Mouse (Mus musculus): ENCODE results near the gene Slc28a1.
"Not testable (repeated sequence)": the region's sequence is repeated elsewhere in the genome, so short reads cannot be mapped to it uniquely, and the experiment has no call there.

The Slc28a1 gene

DNA sequence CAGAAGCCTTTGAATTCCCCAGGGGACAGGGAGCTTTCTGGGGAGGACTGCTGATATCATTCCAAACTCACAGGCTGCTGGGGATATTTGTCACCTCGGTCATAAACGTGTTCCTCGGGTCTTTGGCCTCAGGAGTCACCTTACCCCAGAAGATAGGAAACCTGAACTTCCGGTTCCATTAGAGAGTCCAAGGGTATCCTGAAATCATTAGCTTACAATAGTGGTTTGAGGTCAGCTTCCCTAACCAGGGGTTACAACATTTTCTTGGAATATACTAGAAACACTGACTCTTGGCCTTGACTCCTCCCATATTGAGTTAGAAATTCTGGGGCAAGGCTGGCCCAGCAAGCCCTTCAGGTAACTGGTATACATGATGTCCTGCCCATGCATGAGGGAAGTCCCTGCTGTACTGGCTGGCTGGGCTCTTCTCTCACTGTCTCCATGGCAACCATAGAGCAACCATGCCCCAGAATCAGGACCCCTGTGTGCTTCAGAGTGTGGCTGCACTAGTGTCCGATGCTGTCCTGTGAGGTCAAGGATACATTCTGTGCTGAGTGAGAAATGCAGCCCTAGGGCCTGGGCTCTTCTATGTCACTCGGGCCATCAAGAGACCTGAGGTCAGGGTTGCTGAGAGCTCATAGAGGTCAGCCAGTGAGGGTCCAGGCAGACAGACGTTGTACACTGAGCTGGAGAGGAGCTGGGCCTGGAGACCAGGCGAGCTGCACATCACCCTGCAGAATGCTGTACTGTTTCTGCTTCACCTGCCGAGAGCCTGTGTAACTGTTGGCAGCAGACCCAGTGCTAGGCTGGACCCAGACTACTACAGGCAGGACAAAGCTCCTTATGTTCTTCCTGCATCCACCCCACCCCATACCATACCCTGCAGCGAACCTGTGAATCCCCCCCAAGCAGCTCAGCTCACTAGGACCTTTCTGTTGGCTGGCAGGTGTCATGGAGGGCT is 10.9 kb downstream of the Slc28a1 start:
- no peak for DNase-seq (ENCODE audit: extremely low spot score)

DNA sequence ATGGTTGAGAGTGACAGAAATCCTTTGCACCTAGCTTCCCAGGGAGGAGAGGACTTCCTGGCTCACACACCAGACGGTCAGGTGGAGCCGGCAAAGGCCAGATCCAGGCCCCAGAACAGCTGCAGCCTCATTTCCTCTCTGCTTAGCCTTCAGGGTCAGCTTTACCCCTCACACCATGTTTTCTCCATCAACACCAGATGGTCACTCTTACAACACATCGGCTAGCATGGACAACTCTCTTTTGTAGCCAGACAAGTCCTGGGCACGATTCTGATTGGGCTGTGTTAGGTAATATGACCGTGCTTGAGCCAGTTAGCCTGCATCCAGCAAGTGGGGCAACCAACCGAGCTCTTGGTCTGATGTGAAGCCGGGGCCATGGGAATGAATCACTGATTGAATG is 17.3 kb downstream of the Slc28a1 start:
- peak; percentile 27 for DNase-seq (ENCODE audit: extremely low spot score)

DNA sequence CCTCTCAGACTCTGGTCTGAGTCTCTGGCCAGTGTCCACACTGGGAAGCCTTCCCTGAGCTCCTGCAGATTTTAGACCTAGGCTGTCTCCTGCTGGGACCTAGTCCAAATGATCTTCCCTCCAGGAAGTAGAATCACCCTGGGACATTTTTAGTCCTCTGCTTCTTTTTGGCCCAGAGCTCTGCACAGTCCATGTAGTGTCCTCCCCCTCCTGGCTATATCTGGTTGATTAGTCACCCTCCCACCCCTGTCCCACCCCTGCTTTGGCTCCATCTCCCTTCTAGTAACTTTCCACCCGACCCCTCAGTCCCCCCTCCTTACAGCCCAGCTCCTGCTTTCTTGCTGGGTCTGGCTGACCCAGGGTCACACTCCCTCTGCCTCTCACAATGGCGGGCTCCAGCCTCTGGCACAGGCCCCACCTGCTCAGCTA is 18.3 kb downstream of the Slc28a1 start:
- DNase-seq (ENCODE audit: extremely low spot score), result peak; percentile 30

DNA sequence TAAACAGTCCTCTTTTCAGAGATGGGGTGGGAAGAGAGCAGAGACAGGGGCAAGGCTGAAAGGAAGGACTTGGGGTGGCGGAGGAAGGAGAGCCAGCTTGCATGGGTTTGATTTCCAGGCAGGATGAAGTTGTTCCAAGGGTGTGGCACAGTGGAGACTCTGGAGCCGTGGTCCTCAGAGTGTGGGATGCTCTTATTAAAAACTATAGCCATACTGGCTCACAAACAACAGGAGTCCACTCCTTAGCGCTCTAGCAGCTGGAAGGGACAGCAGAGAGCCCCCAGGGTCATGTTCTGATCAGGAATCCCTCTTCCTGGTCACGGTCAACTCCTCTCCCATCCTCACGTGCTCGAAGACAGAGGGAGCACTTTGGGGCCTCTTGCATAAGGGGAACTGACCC is 18.8 kb downstream of the Slc28a1 start:
- DNase-seq (ENCODE audit: extremely low spot score), result no peak

DNA sequence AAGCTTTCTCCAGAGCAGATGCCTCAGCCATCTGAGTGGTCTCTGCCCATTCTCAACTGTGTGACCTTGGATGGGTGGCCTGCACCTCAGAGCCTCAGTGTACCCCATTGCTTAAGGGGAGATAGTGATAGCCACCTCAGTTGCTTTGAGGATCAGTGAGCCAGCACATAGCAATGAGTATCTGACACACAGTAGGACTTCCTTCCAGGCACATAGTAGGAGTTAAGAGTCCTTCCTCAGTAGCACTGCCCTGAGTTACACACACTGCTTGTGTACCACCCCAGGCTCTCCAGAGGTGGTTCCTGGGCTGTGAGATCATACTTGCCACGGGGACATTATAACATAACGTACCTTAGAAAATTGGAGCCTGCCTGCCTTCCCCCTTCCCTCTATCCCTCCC is 19.3 kb downstream of the Slc28a1 start:
- no peak for DNase-seq (ENCODE audit: extremely low spot score)

DNA sequence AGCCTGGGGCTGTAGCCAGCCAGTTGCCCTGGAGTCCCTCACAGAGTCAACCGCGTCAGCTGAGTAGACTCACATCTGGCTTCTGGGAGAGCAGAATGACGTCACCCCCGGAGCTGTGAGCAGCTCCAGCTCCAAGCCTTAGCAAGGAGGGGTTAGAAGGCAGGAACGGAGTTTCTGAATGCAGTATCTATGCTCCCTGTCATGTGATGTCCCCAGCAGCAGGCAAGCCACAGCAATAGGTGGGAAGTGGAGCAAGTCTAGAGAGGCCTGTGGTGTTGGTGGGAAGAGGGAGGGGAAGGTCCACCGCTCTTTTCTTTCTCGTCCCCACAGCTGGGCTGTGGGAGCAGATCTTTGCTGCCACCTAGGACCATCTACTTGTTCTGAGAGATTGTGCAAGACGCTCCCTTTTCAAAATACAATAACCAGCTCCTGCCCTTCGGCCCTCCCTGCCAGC is 20.0 kb downstream of the Slc28a1 start:
- peak; percentile 43 for DNase-seq (ENCODE audit: extremely low spot score)

DNA sequence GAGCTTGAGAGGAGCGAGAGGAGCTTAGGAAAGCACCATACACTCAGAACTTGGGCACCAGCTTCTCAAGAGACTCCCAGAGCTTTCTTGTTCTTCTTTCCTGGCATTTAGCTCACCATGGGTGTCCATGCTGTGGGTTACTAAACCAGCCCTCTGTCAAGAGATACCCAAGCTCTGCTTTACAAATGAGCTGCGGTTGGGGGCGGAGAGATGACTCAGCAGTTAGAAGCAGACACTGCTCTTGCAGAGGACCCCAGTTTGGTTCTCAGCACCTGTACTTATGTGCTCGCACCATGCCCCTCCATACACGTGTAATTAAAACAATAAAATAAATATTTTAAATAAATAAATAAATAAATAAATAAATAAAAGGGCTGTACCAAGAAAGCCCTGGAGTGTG is 22.7 kb downstream of the Slc28a1 start:
- DNase-seq (ENCODE audit: extremely low spot score), result no peak

DNA sequence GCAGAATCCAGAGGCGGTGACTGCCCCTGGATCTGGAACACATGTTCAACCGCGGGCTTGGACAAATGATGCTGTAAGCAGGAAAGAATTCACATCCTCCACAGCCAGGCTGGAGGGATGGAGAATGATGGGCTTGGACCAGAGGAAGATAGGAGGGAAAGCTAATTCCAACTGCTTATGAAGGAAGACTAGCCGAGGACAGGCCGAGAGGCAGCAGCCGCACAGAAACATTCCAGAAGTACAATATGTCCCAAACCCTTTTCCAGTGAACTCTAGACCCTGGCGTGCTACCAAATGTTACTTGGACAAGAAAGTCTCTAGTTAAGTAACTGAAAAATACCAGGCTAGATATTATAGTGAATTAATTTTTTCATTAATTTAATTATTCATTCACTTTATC is 24.5 kb downstream of the Slc28a1 start:
- DNase-seq (ENCODE audit: extremely low spot score), result no peak

DNA sequence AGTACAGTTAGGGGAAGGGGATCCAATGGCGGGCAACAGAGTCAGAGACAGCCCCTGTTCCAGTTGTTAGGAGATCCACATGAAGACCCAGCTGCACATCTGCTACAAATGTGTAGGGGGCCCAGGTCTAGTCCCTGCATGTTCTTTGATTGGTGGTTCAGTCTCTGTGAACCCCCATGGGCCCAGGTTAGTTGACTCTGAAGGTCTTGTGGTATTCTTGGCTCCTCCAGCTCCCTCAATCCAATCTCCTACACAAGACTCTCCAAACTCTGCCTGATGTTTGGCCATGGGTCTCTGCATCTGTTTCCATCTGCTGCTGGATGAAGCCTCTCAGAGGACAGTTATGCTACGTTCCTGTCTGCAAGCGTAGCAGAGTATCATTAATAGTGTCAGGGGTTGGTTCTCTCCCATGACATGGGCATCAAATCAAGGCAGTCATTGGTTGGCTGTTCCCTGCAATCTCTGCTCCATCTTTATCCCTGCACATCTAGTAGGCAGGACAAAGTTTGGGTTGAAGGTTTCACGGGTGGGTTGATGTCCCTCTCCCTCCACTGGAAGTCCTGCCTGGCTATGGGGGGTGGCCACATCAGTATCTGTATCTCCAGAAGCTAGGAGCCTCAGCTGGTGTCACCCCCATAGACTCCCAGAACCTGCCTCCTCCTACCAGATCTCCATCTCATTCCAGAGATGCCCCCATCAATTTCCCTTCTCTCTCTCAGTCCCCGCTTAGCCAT is 25.2 kb downstream of the Slc28a1 start:
- DNase-seq (ENCODE audit: extremely low spot score), result no peak

DNA sequence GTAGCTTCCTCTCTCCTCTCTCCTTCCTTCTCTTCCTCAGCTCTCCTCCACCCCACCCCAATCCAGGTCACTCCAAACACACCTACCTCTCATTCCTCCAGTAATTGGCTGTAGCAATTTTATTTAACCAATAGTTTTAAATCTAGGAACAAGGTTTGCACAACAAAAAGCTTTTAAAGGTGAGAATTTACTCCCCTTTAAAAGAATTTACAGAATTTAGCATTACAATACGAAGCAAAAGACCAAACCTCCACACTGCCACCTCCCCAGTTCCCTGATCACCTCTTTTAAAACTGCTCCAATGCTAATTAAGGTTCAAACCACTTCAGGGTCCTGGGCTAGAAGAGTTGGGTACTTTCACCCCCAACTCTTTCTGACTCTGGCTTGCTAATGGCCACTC is 26.9 kb downstream of the Slc28a1 start:
- DNase-seq (ENCODE audit: extremely low spot score), result no peak

DNA sequence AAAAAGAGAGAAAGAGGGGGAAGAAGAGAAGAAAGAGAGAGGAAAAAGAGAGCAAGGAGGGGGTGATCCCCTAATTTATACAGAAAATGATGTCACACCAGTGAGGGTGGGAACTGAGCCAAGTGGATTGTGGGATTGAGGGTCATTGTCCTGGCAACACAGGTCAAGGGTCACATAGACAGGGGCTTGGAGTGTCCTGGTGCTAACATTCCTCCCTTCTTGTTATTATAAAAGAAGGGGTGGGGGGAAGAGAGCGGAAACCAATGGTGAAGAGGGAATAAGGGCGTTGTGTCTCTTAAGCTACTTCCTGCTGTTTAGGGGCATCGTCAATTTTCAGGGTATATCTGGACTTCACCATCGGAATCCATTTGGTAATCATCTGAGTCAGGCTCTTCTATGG is 28.5 kb downstream of the Slc28a1 start:
- not testable (repeated sequence) for DNase-seq (ENCODE audit: extremely low spot score)

DNA sequence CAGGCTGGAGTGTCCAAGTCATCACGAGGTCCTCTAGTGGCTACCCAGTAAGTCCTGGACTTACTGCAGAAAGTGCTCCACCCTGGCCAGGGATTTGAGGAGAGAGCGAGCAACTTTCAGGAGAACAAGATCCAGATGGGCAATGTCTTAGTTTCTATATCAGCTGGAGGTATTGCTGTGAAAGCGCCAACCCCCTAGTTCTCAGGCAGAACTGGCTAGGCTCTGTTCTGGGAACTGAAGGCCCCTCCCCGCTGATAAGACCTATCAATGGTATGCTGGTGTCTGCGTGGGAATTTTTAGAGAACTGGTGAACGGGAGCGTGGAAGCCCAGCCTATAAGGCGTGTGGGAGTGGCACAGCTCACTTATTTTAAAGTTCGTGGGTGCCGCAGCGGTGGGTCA is 35.2 kb downstream of the Slc28a1 start:
- no peak for DNase-seq (ENCODE audit: extremely low spot score)

DNA sequence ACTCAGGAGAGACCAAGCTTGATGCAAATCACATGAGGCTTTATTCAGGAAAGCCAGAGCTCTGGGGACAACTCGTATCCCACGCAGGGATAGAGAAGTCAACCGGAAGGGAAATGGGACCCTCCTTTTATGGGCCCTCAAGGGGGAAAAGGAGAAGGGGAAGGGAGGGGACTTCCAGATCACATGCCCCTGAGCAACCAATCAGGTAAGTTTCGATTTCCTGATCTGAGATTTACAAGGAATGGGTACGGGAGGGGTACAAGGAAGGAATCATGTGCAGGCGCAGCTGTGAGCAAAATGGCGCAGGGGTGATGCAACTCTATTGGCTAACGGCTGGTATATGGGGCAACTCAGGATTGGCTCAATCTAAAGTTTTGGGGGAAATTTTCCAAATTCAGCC is 36.6 kb downstream of the Slc28a1 start:
- no peak for DNase-seq (ENCODE audit: extremely low spot score)

DNA sequence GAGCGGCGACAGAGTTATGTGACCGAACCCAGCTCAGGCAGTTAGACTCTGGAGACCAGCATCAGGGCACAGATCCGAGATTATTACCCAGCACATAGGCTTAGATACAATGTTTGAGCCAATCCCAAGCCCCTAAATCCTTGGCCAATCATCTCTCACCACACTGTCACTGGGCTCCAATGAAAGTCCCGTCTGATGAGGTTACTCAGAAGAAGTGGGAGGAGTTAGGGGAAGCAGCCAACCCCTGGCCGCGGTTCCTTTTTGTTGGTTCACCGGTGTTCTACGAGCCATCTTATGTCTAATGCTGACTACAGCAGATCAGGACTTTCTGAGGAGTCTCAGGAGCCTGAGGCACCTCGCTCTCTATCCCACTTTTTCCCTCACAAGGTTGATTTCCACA is 37.7 kb downstream of the Slc28a1 start:
- no peak for DNase-seq (ENCODE audit: extremely low spot score)

DNA sequence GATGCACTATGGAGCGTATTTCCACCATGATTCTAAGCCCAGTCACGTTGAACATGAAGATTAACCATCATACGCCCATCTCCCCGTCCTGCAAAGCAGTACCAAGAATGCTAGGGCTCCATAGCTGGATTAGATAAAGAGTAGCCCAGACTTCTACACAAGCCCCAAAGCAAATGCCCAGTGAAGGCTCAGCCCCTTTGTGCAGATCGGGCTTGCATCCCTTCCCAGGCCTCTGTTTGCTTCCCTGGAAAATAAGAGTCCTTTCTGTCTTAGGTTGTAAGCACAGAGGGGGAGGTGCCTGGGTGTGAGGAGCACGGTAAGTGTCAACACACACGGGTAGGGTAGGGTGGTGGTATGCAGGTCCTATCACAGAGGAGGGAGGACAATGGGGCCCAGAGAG is 38.2 kb downstream of the Slc28a1 start:
- DNase-seq (ENCODE audit: extremely low spot score), result no peak

DNA sequence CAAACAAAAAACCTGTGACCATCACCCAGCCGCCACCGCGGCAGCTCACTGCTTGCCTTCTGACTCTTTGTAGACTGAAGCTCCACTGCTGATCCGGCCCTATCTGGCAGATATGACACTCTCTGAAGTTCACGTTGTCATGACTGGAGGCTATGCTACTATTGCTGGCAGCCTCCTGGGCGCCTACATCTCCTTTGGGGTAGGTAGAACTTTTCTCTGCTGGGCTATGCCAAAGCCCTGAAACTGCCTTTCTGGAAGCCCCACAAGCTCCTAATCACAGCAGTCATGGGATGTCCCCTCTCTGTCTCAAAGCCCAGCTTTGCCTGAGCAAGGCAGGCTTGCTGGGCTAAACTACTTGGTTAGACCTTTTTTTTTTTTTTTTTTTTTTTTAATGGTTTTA is 38.7 kb downstream of the Slc28a1 start:
- no peak for DNase-seq (ENCODE audit: extremely low spot score)

DNA sequence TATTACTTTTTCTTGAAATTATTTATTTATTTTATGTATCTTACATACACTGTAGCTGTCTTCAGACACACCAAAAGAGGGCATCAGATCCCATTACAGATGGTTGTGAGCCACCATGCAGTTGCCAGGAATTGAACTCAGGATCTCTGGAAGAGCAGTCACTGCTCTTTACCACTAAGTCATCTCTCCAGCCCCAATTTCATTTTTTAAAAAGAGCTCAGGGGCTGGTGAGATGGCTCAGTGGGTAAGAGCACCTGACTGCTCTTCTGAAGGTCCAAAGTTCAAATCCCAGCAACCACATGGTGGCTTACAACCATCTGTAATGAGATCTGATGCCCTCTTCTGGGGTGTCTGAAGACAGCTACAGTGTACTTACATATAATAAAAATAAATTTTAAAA is 39.6 kb downstream of the Slc28a1 start:
- not testable (repeated sequence) for DNase-seq (ENCODE audit: extremely low spot score)

DNA sequence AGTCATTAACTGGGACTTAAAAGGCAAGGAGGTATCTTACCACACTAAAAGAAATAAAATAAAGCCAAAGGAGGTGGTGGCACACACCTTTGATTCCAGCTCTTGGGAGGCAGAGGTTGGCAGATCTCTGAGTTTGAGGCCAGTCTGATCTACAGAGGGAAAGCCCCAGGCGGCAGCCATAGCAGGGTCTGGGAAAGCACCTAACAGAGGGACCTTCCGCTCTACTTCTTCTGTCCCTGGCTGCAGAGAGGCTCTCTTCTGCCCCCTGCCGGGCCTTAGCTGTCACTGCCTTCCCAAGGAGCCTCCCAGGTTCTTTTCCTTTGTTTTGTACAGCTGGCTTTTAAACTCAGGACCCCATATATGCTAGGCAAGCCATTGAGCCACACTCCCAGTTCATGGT is 40.4 kb downstream of the Slc28a1 start:
- peak; percentile 78 for DNase-seq (ENCODE audit: extremely low spot score)

DNA sequence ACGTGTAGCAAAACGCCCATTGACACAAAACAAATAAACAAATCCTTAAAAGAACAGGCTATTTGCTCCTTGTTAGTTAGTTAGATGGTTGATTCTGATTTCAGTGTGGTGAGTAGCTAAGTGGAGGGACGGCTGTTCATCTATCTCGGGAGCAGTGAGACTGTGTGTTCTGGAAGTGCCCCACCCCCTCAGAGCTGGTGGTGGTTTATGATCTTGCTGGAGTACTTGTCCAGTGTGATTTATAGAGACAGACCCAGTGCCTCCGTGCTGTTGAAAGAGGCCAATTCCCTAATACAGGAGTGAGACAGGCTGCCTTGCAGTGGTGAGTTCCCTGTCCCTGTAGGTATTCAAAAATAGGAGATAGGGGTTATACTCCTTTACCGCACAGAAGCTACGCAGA is 44.3 kb downstream of the Slc28a1 start:
- DNase-seq (ENCODE audit: extremely low spot score), result no peak

DNA sequence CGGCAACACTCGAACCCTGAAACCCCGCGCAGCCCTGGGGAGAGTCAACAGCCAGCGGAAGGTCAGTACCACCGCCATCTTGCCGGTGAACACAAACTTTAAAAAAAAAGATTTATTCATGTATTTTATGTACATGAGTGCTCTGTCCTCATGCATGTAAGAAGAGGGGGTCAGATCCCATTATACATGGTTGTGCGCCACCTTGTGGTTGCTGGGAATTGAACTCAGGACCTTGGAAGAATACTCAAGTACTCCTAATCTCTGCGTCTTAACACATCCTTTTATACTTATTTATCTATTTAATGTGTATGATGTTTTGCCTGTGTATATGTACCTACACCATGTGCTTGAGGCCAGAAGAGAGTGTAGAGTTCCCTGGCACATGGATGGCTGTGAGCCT is 47.1 kb downstream of the Slc28a1 start:
- peak; percentile 44 for DNase-seq (ENCODE audit: extremely low spot score)

DNA sequence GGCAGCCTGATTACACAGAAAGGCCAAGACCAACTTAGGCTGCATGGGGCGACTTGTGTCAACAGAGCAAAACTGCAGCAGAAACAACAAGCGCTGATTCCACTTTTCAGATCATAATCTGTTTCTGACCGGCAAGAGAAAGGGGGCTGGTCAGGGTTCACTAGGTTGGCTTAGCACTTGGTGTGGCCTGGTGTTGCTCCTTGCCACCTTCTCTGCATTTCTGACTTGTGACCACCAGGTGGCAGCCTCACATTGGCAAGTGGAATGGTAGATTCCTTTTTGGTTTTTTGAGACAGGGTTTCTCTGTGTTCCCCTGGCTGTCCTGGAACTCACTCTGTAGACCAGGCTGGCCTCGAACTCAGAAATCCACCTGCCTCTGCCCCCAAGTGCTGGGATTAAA is 47.7 kb downstream of the Slc28a1 start:
- peak; percentile 77 for DNase-seq (ENCODE audit: extremely low spot score)

DNA sequence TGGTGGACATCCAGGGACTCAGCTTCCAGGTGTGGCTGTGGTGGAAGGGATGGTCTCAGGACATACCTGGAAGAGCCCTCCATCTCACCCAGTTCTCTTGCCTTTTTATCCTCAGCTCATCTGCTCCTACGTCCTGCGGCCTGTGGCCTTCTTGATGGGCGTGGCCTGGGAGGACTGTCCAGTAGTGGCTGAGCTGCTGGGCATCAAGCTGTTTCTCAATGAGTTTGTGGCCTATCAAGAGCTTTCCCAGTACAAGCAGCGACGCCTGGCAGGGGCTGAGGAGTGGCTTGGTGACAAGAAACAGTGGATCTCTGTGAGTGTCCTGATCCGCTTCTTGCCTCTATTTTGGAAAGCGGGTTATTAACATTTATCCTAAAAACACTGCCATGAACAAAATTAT is 49.8 kb downstream of the Slc28a1 start:
- DNase-seq (ENCODE audit: extremely low spot score), result no peak

DNA sequence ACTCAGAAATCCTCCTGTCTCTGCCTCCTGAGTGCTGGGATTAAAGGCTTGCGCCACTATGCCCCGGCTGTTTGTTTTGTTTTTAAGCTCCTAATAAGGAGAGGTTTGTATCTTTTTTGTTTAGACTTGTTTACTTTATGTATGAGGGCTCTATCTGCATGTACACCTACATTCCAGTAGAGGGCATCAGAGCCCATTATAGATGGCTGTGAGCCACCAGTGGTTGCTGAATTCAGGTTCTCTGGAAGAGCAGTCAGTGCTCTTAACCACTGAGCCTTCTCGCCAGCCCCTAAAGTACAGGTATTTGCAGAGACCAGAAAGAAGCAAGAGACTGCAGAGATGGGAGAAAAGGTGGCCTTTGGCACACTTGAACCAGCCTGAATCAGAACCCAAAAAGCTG is 52.5 kb downstream of the Slc28a1 start:
- DNase-seq (ENCODE audit: extremely low spot score), result peak; percentile 38

All from embryo, embryonic 9.5 days (tissue).